Mouse (Mus musculus) NIH3T3 (cell line): ENCODE results near the gene Gm5901.

Experiments
- DNase-seq: peaks from one replicate; pipeline ENCODE4 v3.0.0-alpha.2; 2012; ENCODE audit warnings: low read depth

Gm5901 gene

DNA sequence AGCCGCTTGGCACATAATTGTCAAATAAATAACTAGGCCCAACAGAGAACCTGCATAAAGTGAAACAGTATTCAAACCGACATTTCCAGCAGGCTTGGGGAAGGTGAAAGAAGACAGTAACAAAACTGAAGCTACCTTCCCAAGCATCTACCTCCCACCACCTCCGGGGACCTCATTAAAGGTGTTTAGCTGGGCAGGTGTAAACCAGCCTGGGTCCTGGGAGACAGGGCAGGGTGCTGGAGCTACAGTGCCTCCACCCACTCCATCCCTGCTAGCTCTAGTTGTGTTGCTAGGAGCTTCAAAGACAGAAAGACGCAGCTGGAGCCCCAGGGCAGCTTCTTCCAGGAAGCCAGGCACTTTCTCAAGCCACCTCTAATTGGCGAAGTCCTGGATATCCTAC lies 29.4 kb downstream of the Gm5901 start, which contains the start of gene Cnga4:
TSS of gene Cnga4 (plus strand) at position 301 of the 400 bp plus-strand sequence.
- DNase-seq: no peak

DNA sequence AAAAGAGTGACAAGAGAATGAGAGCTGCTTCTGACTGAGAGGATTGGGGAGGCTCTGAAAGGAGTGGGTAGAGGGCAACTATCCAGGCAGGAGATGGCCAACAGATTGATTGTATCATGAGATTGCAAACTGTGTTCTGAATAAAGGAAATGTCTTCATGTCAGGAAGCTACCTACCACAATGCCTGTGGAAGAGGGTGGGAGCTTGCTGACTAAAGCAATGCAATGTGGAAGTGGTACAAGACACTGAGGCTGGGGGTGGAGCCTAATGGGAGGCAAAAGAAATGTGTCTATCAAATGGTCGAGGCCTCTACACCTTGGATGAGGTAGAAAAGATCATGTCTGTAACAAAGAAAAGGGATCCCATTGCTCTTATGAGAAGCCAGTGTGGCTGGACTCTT lies 31.5 kb downstream of the Gm5901 start:
- DNase-seq: no peak

DNA sequence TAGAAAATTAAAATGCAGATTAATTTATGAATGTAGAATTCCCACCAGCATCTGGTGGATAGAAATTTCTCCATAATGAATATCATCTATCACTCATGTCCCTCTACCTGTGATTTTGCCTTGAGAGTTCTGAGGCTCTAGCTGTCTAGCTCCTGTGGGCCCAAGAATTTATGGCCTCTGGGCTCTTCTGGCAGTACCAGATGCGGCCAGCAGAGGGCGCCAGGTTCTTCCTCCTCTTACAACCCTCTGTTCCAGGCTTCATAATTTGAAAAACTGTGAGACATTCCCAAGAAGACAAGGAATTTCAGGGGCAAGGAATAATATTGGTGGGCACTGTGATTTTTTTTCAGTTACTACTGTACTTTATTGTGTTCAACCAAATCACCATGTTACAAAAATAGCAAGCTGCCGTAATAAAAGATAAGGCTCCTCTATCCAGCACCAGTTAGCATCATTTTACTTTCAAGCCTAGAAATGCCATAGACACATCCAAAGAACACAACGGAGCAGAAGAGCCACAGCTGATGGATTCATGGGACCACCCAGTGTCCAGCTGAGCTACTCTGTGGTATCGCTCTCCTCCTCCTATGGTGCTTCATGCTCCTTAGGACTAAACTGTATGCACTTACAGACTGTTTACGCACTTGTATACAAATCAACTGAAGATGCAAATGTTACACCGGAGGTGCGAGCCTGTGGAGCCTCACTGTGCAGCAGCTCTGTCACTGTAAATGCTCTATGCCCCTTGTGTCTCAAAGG lies 37.2 kb downstream of the Gm5901 start:
- peak; percentile 84 for DNase-seq

DNA sequence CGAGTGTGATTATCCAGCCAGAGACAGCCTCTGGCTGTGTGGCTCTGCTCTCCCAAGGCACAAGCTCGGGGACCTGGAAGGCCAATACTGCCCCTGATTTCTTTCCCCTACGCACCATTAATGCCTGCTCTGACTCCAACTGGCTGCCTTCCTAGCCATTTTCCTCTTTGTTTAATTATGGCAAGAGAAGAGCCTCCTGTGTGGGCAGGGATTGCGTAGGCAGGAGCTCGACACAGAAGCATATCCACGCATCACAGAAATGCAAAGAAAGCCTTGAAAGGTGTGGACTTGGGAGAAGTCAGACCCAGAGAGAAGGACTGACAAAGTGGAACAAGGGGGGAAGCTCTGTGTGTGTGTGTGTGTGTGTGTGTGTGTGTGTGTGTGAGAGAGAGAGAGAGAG lies 39.5 kb downstream of the Gm5901 start:
- no peak for DNase-seq

DNA sequence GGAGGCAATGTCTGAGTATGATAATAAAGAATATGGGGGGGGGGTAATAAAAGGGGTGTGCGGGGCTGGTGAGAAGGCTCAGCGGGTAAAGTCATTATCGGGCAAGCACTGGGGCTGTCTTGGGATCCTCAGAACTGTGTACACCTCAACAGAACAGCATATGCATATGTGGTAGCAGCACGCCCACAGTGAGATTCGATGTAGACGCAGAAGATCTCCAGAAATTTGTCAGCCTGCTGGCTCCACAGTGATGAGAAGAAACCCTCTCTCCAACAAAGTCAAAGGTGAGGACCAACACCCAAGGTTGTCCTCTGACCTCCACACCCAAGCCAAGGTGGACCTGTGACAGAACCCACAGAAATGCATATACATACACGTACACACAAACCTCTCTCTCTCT lies 41.7 kb downstream of the Gm5901 start:
- DNase-seq: no peak

DNA sequence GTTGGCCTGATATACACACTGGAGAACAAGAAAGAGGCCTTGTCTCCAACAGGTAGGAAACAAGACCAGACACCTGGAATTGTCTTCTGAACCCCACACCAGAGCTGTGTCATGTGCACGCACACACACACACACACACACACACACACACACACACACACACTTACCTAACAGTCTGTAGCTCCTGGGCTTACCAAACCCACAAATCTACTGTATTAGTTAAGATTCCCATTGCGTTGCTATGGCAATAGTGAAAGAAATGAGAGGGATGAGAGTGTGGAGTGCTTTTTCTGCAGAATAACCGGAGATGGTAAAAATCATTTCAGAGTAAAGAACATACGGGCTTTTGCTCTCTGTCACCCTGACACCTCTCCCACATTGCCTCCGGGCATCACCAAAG lies 43.3 kb downstream of the Gm5901 start:
- DNase-seq: no peak

DNA sequence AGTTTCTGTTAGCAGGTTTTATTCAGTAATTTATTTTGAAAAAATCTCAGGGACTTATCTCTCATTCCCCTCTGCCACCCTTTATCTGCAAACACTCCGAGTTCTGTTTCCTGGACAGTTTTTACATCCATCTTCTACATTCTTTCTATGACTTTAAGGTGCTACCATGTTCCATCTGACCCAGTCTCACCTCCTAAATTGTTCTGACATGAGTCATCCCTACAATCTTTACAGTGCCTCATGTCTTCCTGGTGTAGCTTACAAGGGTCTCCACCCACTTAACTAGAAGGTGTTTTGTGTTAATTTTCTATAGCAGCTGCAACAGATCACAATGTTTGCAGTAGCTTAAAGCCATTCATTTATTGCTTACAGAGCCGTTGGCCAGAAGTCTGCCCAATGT lies 46.1 kb downstream of the Gm5901 start:
- DNase-seq: no peak

DNA sequence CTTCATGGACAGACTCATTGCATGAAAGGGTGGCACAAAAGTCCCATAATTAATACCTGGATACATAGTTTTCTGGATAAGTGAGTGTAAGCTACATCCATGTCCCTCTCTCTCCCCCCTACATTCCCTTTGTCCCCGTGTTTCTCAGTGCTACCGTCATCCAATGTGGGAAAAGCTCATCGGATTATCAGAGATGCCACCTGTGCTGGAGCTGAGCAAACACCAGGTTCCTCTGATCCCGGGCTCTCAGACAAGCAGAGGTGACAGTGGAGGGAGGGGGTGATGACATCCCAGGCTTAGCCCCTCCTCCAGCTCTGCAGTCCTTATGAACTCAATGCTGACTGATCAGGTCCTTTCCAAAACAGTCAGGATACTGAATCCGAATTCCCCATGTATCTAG lies 49.5 kb downstream of the Gm5901 start:
- DNase-seq: no peak

DNA sequence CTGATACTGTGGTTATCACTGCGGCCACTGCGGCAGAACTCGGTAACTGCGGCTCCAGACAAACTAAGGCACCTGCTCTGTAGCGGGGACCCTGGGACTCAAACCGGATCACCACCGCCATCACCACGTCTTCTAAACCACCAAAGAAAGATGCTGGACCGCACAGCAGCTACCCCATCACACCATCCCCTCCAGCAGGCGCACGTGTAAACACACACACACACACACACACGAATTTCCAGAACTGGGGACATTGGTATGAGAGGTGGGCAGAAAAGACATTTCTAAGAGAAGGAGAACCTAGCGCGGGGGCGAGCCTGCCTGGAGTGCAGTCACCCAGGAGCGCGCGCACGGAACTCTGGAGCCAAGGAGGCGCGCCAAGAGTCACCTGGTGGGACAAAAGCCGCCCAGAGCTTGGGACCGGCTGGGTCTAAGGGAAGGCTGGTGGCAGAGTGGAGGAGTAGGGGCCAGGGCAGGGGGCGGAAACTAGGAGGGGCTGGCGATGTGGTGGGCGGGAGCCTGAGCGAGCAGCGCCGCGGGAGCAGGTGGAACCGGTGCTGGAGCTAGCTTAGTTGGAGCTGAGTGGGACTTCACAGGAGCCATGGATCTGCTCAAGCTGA lies 50.7 kb downstream of the Gm5901 start, which contains the start of gene Cckbr:
TSS of gene Cckbr (plus strand) at position 308 of the 620 bp plus-strand sequence.
- no peak for DNase-seq

DNA sequence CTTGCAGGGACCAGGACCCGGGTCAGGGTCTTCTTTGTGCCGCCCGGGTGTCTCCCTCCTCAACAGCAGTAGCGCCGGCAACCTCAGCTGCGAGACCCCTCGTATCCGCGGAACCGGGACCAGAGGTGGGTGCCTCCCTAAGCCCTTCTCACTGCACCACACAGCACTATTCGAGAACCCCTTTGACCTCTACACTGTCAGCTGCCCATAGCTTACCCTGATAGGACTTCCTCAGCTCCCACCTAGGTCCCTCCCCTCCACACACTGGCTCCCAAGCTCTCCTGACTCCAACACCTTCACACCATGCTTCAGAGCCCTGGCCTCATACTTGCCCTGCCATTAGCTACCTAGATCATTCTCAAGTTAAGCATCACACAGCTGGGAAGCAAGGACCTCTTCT lies 51.2 kb downstream of the Gm5901 start:
- no peak for DNase-seq
